In the genomic region with DNA sequence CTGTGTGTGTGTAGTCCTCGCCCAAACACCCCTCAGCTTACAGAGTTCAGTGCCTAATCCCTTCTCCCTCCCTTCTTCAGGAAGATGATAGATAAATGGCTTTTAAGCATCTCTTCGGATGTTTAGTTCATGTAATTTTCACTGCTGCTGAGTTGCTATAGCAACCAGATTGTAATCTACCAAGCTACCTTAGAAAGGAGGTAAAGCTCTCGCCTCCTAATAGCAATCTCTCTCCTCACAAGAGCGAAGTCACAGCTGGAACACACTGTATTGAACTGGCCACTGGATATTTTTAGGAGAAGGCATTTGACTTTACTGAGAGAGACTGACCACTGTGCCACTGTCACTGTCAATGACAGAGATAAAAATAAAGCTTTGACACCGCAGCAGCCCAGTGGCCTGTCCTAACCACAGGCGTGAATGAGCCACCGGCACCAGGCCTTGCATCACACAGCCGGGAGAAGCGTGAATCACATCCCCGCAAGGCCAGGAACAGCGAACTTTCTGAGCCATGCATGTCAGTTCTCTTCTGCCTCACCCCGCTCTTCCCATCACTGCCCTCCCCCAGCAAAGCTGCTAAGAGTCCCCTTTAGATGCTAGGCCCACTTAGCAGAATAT, we compare ENCODE assay signal across 9 mouse cellular contexts.
DNase-seq lines count a peak whose midpoint lies in the region; ATAC-seq and TF ChIP-seq lines count a peak whose summit lies in the region.
"Had no signal": no experiment of that assay in that cellular context is flagged by ENCODE, and none has a peak within 500 bp of the region (broad histone marks: within the 10 kb centered on the region; RNA-seq: fewer than 3 reads in every experiment).

No protein-coding gene starts in this region.

- 65% methylated on average over 12 of the region's 12 CpGs for WGBS in forebrain, postnatal 0 days
- 67% methylated on average over 12 of the region's 12 CpGs for WGBS in midbrain, embryonic 14.5 days
- WGBS in kidney, embryonic 14.5 days, result 80% methylated on average over 12 of the region's 12 CpGs

- CTCF ChIA-PET in Patski (lab: Charles Lee), result interaction anchor here (0.7 to 2.8 kb wide), 4 partner anchors 13 to 39 kb away, joined by 3 to 9 read pairs (median 5); no protein-coding TSS in a partner anchor

- POLR2A ChIA-PET in Patski (lab: Charles Lee), result no interaction called here

- peak; percentile 61 to 67 for DNase-seq in heart, adult 18-20 months
- no peak for DNase-seq in heart, adult 8-10 months (ENCODE audit: low spot score)
- no peak for DNase-seq in Patski (ENCODE audit: low read depth, low spot score)
- peak; percentile 37 for DNase-seq in forebrain, postnatal 0 days
- DNase-seq in midbrain, embryonic 14.5 days, result peak; percentile 69
- DNase-seq in kidney, adult 11 months, result no peak
- no peak for DNase-seq in cerebellum, adult 11-12 months
- DNase-seq: lung, embryonic 14.5 days had no signal

- H3K27me3 ChIP-seq in Patski, result no peaks in the 10 kb centered on the region
- H3K27me3 ChIP-seq in forebrain, postnatal 0 days (ENCODE audit: insufficient read depth, low read length), result no peaks in the 10 kb centered on the region
- H3K27me3 ChIP-seq in midbrain, embryonic 14.5 days (ENCODE audit: control insufficient read depth, insufficient read depth, low read length), result no peaks in the 10 kb centered on the region
- no peaks in the 10 kb centered on the region for H3K27me3 ChIP-seq in kidney, embryonic 14.5 days (ENCODE audit: control insufficient read depth, insufficient read depth, low read length)

- ATAC-seq in Patski, result peak; percentile 84
- peak; percentile 84 for ATAC-seq in forebrain, postnatal 0 days
- ATAC-seq in midbrain, embryonic 14.5 days (ENCODE audit: low FRiP score, low TSS enrichment), result peak; percentile 37; the same call in 1 of the 2 replicates
- ATAC-seq in kidney, embryonic 14.5 days (ENCODE audit: low FRiP score, low TSS enrichment), result no peak

- H3K27ac ChIP-seq in forebrain, postnatal 0 days (ENCODE audit: low read depth, low read length), result peak overlapping the region; percentile 57
- peak overlapping the region; percentile 62 for H3K27ac ChIP-seq in midbrain, embryonic 14.5 days (replicated peaks; ENCODE audit: low read depth, low read length)
- H3K27ac ChIP-seq in kidney, embryonic 14.5 days (ENCODE audit: low read depth, low read length), result no peak overlapping the region

- H3K4me2 ChIP-seq in forebrain, postnatal 0 days (ENCODE audit: low read depth), result no peak overlapping the region
- H3K4me2 ChIP-seq in midbrain, embryonic 14.5 days (ENCODE audit: low read length), result no peak overlapping the region
- H3K4me2 ChIP-seq in kidney, embryonic 14.5 days (replicated peaks; ENCODE audit: low read depth, low read length), result no peak overlapping the region
- H3K4me2 ChIP-seq: lung, embryonic 14.5 days had no signal

- no peaks in the 10 kb centered on the region for H3K9me3 ChIP-seq in forebrain, postnatal 0 days (ENCODE audit: low read length)
- no peaks in the 10 kb centered on the region for H3K9me3 ChIP-seq in midbrain, embryonic 14.5 days (ENCODE audit: control insufficient read depth, low read length)
- H3K9me3 ChIP-seq in kidney, embryonic 14.5 days (ENCODE audit: control insufficient read depth, low read length), result no peaks in the 10 kb centered on the region

- H3K9ac ChIP-seq in forebrain, postnatal 0 days, result no peak overlapping the region
- no peak overlapping the region for H3K9ac ChIP-seq in midbrain, embryonic 14.5 days (replicated peaks; ENCODE audit: low read length)
- H3K9ac ChIP-seq in kidney, embryonic 14.5 days (ENCODE audit: low read depth, low read length), result no peak overlapping the region
- H3K9ac ChIP-seq: lung, embryonic 14.5 days had no signal

- no peak for TF ChIP-seq CTCF in Patski (IDR thresholded peaks at IDR 0.05)
- TF ChIP-seq CTCF in forebrain, postnatal 0 days (IDR thresholded peaks at IDR 0.05; ENCODE audit: low read depth), result no peak

- H3K36me3 ChIP-seq in forebrain, postnatal 0 days (ENCODE audit: insufficient read depth), result 0 out of 2 replicates have a peak, but pooled peaks cover 3% of the 10 kb centered on the region
- no peaks in the 10 kb centered on the region for H3K36me3 ChIP-seq in midbrain, embryonic 14.5 days (ENCODE audit: control insufficient read depth, insufficient read depth, low read length)
- H3K36me3 ChIP-seq in kidney, embryonic 14.5 days (ENCODE audit: control insufficient read depth, insufficient read depth, low read length), result peaks cover 7% of the 10 kb centered on the region; the same call in 1 of the 2 replicates

- in situ Hi-C loops in Patski (cut with MboI; ENCODE audit: low pct_unique_long_range_greater_than_20kb), result no loop called here

- H3K4me3 ChIP-seq in forebrain, postnatal 0 days (ENCODE audit: low read depth, low read length), result no peak overlapping the region
- no peak overlapping the region for H3K4me3 ChIP-seq in midbrain, embryonic 14.5 days (replicated peaks; ENCODE audit: low read depth, low read length)
- no peak overlapping the region for H3K4me3 ChIP-seq in kidney, embryonic 14.5 days (ENCODE audit: low read length)

- H3K4me1 ChIP-seq in forebrain, postnatal 0 days (ENCODE audit: insufficient read depth), result no peaks in the 10 kb centered on the region; the same call in 1 of the 2 replicates
- H3K4me1 ChIP-seq in midbrain, embryonic 14.5 days (ENCODE audit: control insufficient read depth, insufficient read depth, low read length), result peaks cover 9% of the 10 kb centered on the region
- H3K4me1 ChIP-seq in kidney, embryonic 14.5 days (ENCODE audit: control insufficient read depth, insufficient read depth, low read length), result peaks cover 7% of the 10 kb centered on the region; the same call in 1 of the 2 replicates

Comparison
In these comparisons a context has a peak if more than half of its experiments do, and no peak if none do; other contexts are left out.
1. DNase-seq: peak in heart, adult 18-20 months (2 of 2), forebrain, postnatal 0 days (single experiment) and midbrain, embryonic 14.5 days (single experiment); none in heart, adult 8-10 months (single experiment), Patski (single experiment), kidney, adult 11 months (single experiment) and cerebellum, adult 11-12 months (single experiment).